Mouse (Mus musculus): Measurements from ENCODE around the gene Abhd6. TPM values are rescaled to one million over a fixed set of nuclear protein-coding genes. Genes with fewer than 3 reads are reported as not detected.

The Abhd6 gene
- polyA plus RNA-seq, 1 experiment: 46.4 TPM

GRCm38 (mm10) chr14:8052661-8053060 lies 50.0 kb downstream of the Abhd6 start:
- DNase-seq (ENCODE audit: extremely low spot score in 1 of 2, low spot score in 1 of 2): no peak

- DNase-seq (ENCODE audit: extremely low spot score in 1 of 2, low spot score in 1 of 2): no peak
Observed at GRCm38 (mm10) chr14:8054310-8055102, 51.8 kb downstream of the Abhd6 start.

DNA sequence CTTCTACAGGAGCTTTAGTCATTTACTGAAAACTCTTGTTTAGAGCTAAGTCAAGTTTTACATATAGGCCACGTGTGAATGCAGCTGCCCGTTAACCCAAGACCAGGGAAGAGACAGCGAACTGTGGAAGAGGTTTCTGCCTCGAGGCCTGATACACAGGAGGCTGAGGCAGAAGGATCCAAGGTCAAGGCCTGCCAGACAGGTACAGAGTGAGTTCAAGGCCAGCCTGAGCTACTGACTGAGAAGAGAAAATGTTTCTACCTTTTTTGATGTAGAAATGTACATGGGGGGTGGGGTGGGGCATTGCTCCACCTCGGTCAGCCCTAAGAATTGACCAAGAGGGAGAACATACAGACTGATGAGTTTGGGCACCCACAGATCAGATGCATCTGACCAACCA lies 53.4 kb downstream of the Abhd6 start:
- DNase-seq (ENCODE audit: extremely low spot score in 1 of 2, low spot score in 1 of 2): no peak

DNA sequence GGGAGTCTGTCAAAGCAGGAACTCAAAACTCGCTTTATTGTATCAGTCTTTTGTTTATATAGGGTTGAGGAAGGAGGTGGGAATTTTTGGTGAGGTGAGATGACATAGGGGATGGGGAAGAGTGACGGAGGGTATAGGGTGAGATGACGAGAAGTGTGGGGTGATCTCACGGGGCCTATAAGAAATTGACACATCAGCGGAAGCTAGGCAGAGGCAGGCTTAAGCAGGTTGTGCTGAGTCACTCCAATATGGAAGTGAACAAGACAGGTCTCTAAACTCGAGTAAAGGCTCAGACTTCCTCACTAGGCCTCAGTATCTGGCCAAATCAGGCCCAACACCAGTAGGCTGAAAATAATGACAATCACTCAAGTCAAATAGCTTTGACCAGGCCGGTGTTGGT lies 57.2 kb downstream of the Abhd6 start:
- no peak for DNase-seq (ENCODE audit: extremely low spot score in 1 of 2, low spot score in 1 of 2)

DNA sequence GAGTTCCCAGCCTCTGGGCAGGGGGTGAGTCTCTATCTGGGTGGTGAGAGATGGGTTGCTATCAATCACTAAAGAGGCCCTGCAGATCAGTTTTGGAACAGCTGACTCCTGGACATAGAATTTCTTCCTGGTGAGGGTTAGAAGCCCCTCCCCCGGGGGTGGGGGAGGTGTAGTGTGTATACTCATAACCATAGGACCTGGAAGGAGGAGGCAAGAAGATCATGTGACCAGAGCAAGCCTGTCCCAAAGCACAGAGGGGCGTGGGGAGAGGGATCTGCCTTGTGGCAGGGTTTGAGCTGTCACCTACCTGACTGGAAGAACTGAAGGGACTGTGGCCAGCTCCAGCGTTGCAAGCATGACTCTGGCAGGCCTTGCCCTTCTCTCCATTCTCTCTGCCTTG lies 59.4 kb downstream of the Abhd6 start:
- DNase-seq (ENCODE audit: extremely low spot score in 1 of 2, low spot score in 1 of 2): no peak

- peak; percentile 28 to 74 for DNase-seq (ENCODE audit: extremely low spot score in 1 of 2, low spot score in 1 of 2)
Observed at GRCm38 (mm10) chr14:8062537-8063301, 60.0 kb downstream of the Abhd6 start.

- DNase-seq (ENCODE audit: extremely low spot score in 1 of 2, low spot score in 1 of 2): peak in 1 of 2 experiments; percentile 32
Observed at GRCm38 (mm10) chr14:8063835-8064785, 61.4 kb downstream of the Abhd6 start.

GRCm38 (mm10) chr14:8080165-8080679 lies 77.5 kb downstream of the Abhd6 start, which contains the start of gene Rpp14:
TSS of gene Rpp14 (plus strand) at chr14:8080367.
- DNase-seq (ENCODE audit: extremely low spot score in 1 of 2, low spot score in 1 of 2): peak; percentile 93 to 99

DNA sequence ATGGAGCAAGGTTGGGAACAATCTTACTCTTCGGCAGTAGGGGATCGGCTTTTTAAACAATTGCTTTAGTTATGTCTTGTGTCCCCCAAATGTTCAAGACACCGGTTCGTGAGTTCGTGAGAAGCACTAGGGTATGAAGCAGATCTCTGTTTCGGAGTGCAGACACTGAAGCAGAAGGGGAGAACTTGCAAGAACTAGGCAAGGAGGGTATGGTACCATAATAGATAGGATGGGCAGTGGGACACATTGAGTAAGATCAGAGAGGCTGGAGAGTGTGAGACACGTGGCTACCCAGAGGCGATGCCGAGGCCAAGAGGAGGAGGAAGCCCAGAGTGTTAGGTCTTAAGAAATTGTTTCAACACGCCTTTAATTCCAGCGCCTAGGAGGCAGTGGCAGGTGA lies 78.0 kb downstream of the Abhd6 start:
- no peak for DNase-seq (ENCODE audit: extremely low spot score in 1 of 2, low spot score in 1 of 2)

DNA sequence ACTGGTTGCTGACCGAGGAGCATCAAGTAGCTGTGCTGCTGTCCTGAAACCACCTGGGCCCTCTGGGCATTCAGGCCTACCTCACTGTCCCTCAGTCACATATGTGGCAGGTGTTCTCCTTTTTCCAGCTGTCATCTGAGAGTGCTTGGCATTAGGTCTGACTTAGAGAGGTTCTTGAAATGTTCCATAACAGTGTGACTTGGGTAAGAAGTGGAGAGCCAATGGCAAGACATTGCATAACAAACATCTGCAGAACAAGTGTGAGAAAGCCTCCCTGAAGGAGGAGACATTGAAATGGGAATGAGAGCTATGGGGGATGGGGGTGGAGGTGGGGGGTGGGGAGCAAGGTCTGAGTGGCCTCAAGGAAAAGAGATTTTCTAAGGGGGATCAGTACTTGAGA lies 80.2 kb downstream of the Abhd6 start:
- DNase-seq (ENCODE audit: extremely low spot score in 1 of 2, low spot score in 1 of 2): no peak

GRCm38 (mm10) chr14:8089016-8089415 lies 86.3 kb downstream of the Abhd6 start:
- DNase-seq (ENCODE audit: extremely low spot score in 1 of 2, low spot score in 1 of 2): no peak

DNA sequence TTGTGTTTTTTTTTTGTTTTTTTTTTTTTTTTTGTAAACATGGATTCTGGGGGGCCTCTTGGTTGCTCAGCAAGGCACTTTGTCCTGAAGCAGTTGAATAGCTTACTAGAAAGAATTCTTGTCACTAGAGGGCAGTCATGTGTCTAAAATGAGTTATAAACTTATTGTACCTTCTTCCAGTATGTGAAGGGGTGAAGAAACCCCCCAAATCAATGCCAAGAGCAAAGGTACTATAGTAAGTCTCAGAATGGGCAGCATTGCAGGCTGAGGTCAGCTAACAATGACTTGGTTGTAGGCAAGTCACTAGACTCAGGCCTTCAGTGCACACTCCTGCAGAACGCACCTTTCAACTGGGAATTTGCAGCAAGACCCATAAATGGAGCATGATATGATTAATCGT lies 89.9 kb downstream of the Abhd6 start:
- DNase-seq (ENCODE audit: extremely low spot score in 1 of 2, low spot score in 1 of 2): peak in 1 of 2 experiments; percentile 82

DNA sequence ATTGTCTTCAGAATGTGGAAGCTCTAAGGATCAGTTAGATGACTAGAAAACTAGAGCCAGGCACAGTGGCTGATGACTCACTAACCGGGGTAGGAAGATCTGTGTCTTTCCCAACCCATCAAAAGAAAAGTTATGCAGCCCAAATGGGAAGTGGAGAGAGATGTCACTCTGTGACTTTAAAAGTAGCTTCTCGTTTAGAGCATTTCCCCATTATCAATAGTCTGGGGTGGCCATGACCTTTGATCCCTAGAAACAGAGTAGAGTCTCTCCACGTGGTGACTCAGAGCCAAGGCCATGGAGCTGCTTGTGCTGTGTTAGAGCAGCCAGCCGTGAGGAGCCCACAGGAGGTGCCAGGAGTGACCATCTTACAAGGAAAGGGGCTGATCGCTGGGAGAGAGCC lies 90.7 kb downstream of the Abhd6 start:
- DNase-seq (ENCODE audit: extremely low spot score in 1 of 2, low spot score in 1 of 2): no peak

DNA sequence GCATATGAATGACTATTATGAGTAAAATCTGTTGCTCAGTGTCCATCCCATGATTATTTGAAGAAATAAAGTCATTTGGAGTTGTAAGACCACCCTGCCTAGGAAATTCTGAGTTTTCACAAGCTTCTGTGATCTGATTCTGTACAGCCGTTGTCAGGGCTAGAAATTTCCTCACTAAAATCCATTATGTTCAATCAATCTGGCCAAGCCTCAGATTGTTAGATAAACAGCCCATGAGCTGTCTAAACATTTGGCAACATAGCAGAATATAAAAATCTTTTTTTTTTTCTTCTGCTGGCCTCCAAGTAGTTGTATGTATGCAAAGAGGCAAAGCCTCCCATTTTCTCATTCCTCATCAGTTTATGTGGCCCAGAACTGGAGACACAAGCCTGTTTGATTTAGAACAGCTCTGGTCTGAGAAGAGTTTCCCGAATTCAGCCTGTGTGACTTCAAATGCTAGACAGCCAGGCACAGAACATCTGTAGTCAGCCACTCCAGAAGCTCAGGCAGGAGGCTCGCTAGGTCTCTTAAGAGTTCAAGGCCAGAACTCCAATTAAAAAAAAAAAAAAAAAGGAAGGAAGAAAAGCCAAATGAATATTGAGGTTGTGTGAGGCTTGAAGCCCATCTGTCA lies 92.3 kb downstream of the Abhd6 start:
- DNase-seq (ENCODE audit: extremely low spot score in 1 of 2, low spot score in 1 of 2): no peak

DNA sequence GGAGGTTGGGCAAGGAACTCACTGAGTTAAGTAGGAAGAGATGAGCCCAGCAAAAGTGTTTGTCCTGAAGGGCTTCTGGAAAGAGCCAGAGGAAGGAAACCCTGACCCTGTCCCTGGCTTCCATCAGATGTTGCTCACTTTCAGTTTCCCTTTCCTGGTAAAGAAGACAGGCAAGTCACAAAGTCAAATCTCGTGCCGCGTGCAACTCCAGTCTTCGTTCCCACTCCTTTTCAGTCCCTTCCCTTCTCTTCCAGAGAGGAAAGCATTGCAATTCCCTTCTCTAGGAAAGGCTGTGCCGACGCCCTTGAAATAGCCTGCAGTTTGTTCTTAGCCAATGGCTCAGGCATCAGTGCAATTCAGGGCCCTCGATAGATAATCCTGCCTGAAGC lies 92.9 kb downstream of the Abhd6 start:
- DNase-seq (ENCODE audit: extremely low spot score in 1 of 2, low spot score in 1 of 2): no peak

- peak; percentile 83 to 95 for DNase-seq (ENCODE audit: extremely low spot score in 1 of 2, low spot score in 1 of 2)
Observed at GRCm38 (mm10) chr14:8097978-8098686, 95.4 kb downstream of the Abhd6 start, which contains the start of gene Pxk. TSS of gene Pxk (plus strand) at chr14:8098211.

DNA sequence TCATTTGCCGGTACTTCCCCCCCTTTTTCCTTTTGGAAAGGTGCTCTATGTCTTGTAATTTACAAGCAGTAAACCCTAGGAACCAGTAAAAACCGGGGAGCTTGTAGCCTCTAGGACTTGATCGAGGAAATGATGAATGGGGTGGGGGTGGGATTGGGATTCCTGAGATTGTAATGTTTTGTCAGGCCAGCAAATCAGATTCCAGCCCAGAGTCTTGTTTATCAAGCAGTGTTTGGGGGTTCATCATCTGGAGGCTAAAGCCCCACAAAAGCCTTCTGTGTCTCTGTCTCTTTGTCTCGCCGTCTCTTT lies 95.9 kb downstream of the Abhd6 start:
- DNase-seq (ENCODE audit: extremely low spot score in 1 of 2, low spot score in 1 of 2): no peak

GRCm38 (mm10) chr14:8099561-8100021 lies 96.9 kb downstream of the Abhd6 start:
- DNase-seq (ENCODE audit: extremely low spot score in 1 of 2, low spot score in 1 of 2): peak in 1 of 2 experiments; percentile 47

DNA sequence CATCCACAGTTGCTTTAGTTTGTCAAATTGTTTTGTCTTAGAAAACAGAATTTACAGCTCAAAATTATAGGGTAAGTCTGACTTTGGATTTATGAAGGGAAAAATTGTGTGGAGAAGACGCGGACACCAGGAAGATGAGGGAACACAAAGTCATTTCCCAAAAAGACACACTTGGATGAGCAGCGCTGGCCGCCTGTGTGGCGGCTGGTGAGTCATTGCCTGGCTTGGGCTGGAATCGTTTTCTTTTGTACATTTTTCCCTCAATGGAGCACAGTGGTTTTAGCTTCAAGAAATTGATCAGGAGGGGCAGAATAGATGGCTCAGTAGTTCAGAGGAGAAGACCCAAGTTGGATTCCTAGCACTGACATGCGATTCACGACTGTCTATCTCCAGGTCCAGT lies 99.2 kb downstream of the Abhd6 start:
- DNase-seq (ENCODE audit: extremely low spot score in 1 of 2, low spot score in 1 of 2): no peak

Measured in frontal cortex, adult 2 months (tissue).